Mouse (Mus musculus) MEL (cell line): ENCODE results near the gene Pnp. TPM values are rescaled to one million over a fixed set of nuclear protein-coding genes. Genes with fewer than 3 reads are reported as not detected.

Experiments
- DNase-seq: peaks from one replicate; pipeline ENCODE4 v3.0.0; 2011; ENCODE audit warnings: low read depth, low spot score
- H3K27ac ChIP-seq: 2 replicates; pipeline ENCODE4 v1.5.1; 2012; ENCODE audit warnings: low read depth, mild to moderate bottlenecking, control low read depth, low read length, moderate library complexity; ENCODE audit not compliant: control insufficient read depth
- H3K27me3 ChIP-seq, 2 experiments: fragments of 150-350 bp in 1 of 2; sonication (generic) in 1 of 2; 2 replicates each; pipeline ENCODE4 v1.6.1; 2012; ENCODE audit warnings: low read length in 2 of 2, mild to moderate bottlenecking in 2 of 2, improper control_type of control experiment in 1 of 2, moderate library complexity in 1 of 2; ENCODE audit not compliant: insufficient read depth in 2 of 2, control insufficient read depth in 1 of 2
- H3K36me3 ChIP-seq, 2 experiments: 2 replicates each; pipeline ENCODE4 v1.6.1; 2012 to 2014; ENCODE audit warnings: low read length in 2 of 2, improper control_type of control experiment in 1 of 2, inconsistent platforms in 1 of 2, mild to moderate bottlenecking in 1 of 2; ENCODE audit not compliant: insufficient read depth in 2 of 2, control insufficient read depth in 1 of 2
- H3K4me1 ChIP-seq, 2 experiments: fragments of 150-350 bp in 1 of 2; sonication (generic) in 1 of 2; 2 replicates each; pipeline ENCODE4 v1.6.1; 2012; ENCODE audit warnings: low read length in 2 of 2, improper control_type of control experiment in 1 of 2, mild to moderate bottlenecking in 1 of 2; ENCODE audit not compliant: insufficient read depth in 2 of 2, control insufficient read depth in 1 of 2
- H3K4me3 ChIP-seq, 2 experiments: fragments of 150-350 bp in 1 of 2; sonication (generic) in 1 of 2; 2 replicates each; pipeline ENCODE4 v1.5.1; 2012; ENCODE audit warnings: low read depth in 2 of 2, low read length in 2 of 2, mild to moderate bottlenecking in 2 of 2, moderate library complexity in 2 of 2, control low read depth in 1 of 2, improper control_type of control experiment in 1 of 2; ENCODE audit not compliant: control insufficient read depth in 1 of 2, insufficient read depth in 1 of 2
- H3K79me2 ChIP-seq: 2 replicates; pipeline ENCODE4 v1.6.1; 2012; ENCODE audit warnings: mild to moderate bottlenecking, low read length, moderate library complexity; ENCODE audit not compliant: control insufficient read depth, poor library complexity, insufficient read depth
- H3K9ac ChIP-seq: 2 replicates; pipeline ENCODE4 v1.6.1; 2012; ENCODE audit warnings: low read depth, mild to moderate bottlenecking, control low read depth, low read length, moderate library complexity; ENCODE audit not compliant: control insufficient read depth, poor library complexity, severe bottlenecking
- H3K9me3 ChIP-seq: fragments of 150-350 bp; sonication (generic); replicated peaks from 2 replicates; pipeline ENCODE4 v1.6.1; 2012; ENCODE audit warnings: mild to moderate bottlenecking, low read length, improper control_type of control experiment, moderate library complexity; ENCODE audit not compliant: insufficient read depth
- BHLHE40 ChIP-seq: IDR thresholded peaks from 2 replicates; pipeline ENCODE4 v1.6.1; 2012; ENCODE audit warnings: low read depth, mild to moderate bottlenecking, inconsistent platforms, low read length, improper control_type of control experiment, borderline replicate concordance
- CHD1 ChIP-seq: IDR thresholded peaks from 2 replicates; pipeline ENCODE4 v1.6.1; 2012; ENCODE audit warnings: low read depth, mild to moderate bottlenecking, inconsistent platforms, low read length, improper control_type of control experiment
- CTCF ChIP-seq, 3 experiments: IDR thresholded peaks in 2 of 3; conservative IDR thresholded peaks in 1 of 3; 2 replicates each; pipeline ENCODE4 v1.5.1; 2011 to 2012; ENCODE audit warnings: low read length in 3 of 3, low read depth in 2 of 3, mild to moderate bottlenecking in 2 of 3, improper control_type of control experiment in 1 of 3, inconsistent platforms in 1 of 3, mixed read lengths in 1 of 3, moderate library complexity in 1 of 3; ENCODE audit not compliant: control insufficient read depth in 1 of 3, insufficient read depth in 1 of 3, poor library complexity in 1 of 3, severe bottlenecking in 1 of 3
- EP300 ChIP-seq, 2 experiments: IDR thresholded peaks; 2 replicates each; pipeline ENCODE4 v1.6.1; 2011; ENCODE audit warnings: improper control_type of control experiment in 2 of 2, low read length in 2 of 2, low read depth in 1 of 2, mild to moderate bottlenecking in 1 of 2
- ETS1 ChIP-seq: IDR thresholded peaks from 2 replicates; pipeline ENCODE4 v1.6.1; 2012; ENCODE audit warnings: low read depth, mild to moderate bottlenecking, inconsistent platforms, low read length, improper control_type of control experiment, moderate library complexity
- GABPA ChIP-seq: IDR thresholded peaks from 2 replicates; pipeline ENCODE4 v1.6.1; 2012; ENCODE audit warnings: low read depth, mild to moderate bottlenecking, inconsistent platforms, low read length, improper control_type of control experiment, moderate library complexity
- KAT2A ChIP-seq: conservative IDR thresholded peaks from 2 replicates; pipeline ENCODE4 v1.6.1; 2012; ENCODE audit warnings: low read depth, low read length, improper control_type of control experiment, inconsistent platforms
- MAFK ChIP-seq: IDR thresholded peaks from 2 replicates; pipeline ENCODE4 v1.6.1; 2011; ENCODE audit warnings: low read depth, mild to moderate bottlenecking, low read length, improper control_type of control experiment, borderline replicate concordance
- MAZ ChIP-seq: IDR thresholded peaks from 2 replicates; pipeline ENCODE4 v1.6.1; 2012; ENCODE audit warnings: low read depth, mild to moderate bottlenecking, inconsistent platforms, low read length, improper control_type of control experiment
- MEF2A ChIP-seq: IDR thresholded peaks from 2 replicates; pipeline ENCODE4 v1.6.1; 2014; ENCODE audit warnings: low read depth, mild to moderate bottlenecking, inconsistent platforms, low read length, improper control_type of control experiment; ENCODE audit not compliant: poor library complexity, insufficient replicate concordance, severe bottlenecking; ENCODE audit errors: extremely low read depth
- MXI1 ChIP-seq: IDR thresholded peaks from 2 replicates; pipeline ENCODE4 v1.6.1; 2011; ENCODE audit warnings: mild to moderate bottlenecking, low read depth, low read length, improper control_type of control experiment
- MYC ChIP-seq: IDR thresholded peaks from 2 replicates; pipeline ENCODE4 v1.6.1; 2011; ENCODE audit warnings: low read depth, mild to moderate bottlenecking, low read length, improper control_type of control experiment, moderate library complexity
- NELFE ChIP-seq: IDR thresholded peaks from 2 replicates; pipeline ENCODE4 v1.6.1; 2011; ENCODE audit warnings: low read depth, low read length, improper control_type of control experiment
- NRF1 ChIP-seq: IDR thresholded peaks from 2 replicates; pipeline ENCODE4 v1.6.1; 2014; ENCODE audit warnings: low read depth, mild to moderate bottlenecking, inconsistent platforms, low read length, improper control_type of control experiment, moderate library complexity; ENCODE audit not compliant: poor library complexity, insufficient read depth, severe bottlenecking
- POLR2AphosphoS2 ChIP-seq: IDR thresholded peaks from 2 replicates; pipeline ENCODE4 v1.6.1; 2011; ENCODE audit warnings: low read length, improper control_type of control experiment
- SIN3A ChIP-seq: IDR thresholded peaks from 2 replicates; pipeline ENCODE4 v1.6.1; 2012; ENCODE audit warnings: low read length, improper control_type of control experiment, inconsistent platforms
- SMC3 ChIP-seq: IDR thresholded peaks from 2 replicates; pipeline ENCODE4 v1.6.1; 2011; ENCODE audit warnings: low read depth, low read length, improper control_type of control experiment
- TCF12 ChIP-seq: IDR thresholded peaks from 2 replicates; pipeline ENCODE4 v1.6.1; 2014; ENCODE audit warnings: low read depth, mild to moderate bottlenecking, inconsistent platforms, low read length, improper control_type of control experiment, moderate library complexity
- USF1 ChIP-seq: IDR thresholded peaks from 2 replicates; pipeline ENCODE4 v1.6.1; 2014; ENCODE audit warnings: low read depth, mild to moderate bottlenecking, inconsistent platforms, low read length, improper control_type of control experiment, moderate library complexity
- ZC3H11A ChIP-seq: IDR thresholded peaks from 2 replicates; pipeline ENCODE4 v1.6.1; 2012; ENCODE audit warnings: low read depth, mild to moderate bottlenecking, inconsistent platforms, low read length, improper control_type of control experiment
- ZKSCAN1 ChIP-seq: IDR thresholded peaks from 2 replicates; pipeline ENCODE4 v1.6.1; 2012; ENCODE audit warnings: low read depth, mild to moderate bottlenecking, inconsistent platforms, low read length, improper control_type of control experiment, moderate library complexity
- ZNF384 ChIP-seq: IDR thresholded peaks from 2 replicates; pipeline ENCODE4 v1.6.1; 2012; ENCODE audit warnings: low read depth, mild to moderate bottlenecking, inconsistent platforms, low read length, improper control_type of control experiment
- polyA plus RNA-seq, 2 experiments: library from polyadenylated mRNA; stranded (reverse) in 1 of 2; unstranded in 1 of 2; fragments of >175 nt in 1 of 2; fragments of >200 nt in 1 of 2; gene quantifications; 2 replicates each; pipeline versions ENCODE4 v1.2.1 to v1.2.4; 2012; ENCODE audit warnings: low replicate concordance in 2 of 2, low read depth in 1 of 2; ENCODE audit not compliant: insufficient read length in 2 of 2, insufficient read depth in 1 of 2, missing spikeins in 1 of 2
- total RNA-seq: library from RNA; depleted of rRNA; stranded (reverse); fragments of 300-350 nt; gene quantifications from 2 replicates; pipeline ENCODE4 v1.2.3, GENCODE M21; 2012

Pnp gene
- total and polyA plus RNA-seq, 3 experiments = 36.2 to 302 (median 46.7) TPM

GRCm38 (mm10) chr14:50969041-50969440 is 38.2 kb downstream of the Pnp start:
- Histone ChIP-seq H3K79me2 (no peaks in the 10 kb centered on the region), H3K9me3 (no peaks in the 10 kb centered on the region), H3K27me3 (no peaks in the 10 kb centered on the region), H3K36me3 (no peaks in the 10 kb centered on the region), H3K4me3 (no peak overlapping the region), H3K9ac (no peak overlapping the region), H3K27ac (no peak overlapping the region), H3K4me1 (no peaks in the 10 kb centered on the region)
- no peak for TF ChIP-seq CTCF (IDR thresholded peaks at IDR 0.05 in 2 of 3, conservative IDR thresholded peaks at IDR 0.05 in 1 of 3; ENCODE audit: control insufficient read depth in 1 of 3, insufficient read depth in 1 of 3, low read depth in 2 of 3, low read length in 3 of 3, poor library complexity in 1 of 3, severe bottlenecking in 1 of 3)
- TF ChIP-seq POLR2AphosphoS2 = no peak
- TF ChIP-seq MEF2A = no peak
- TF ChIP-seq TCF12 = no peak
- TF ChIP-seq ZNF384 = no peak
- TF ChIP-seq MAZ = no peak
- no peak for TF ChIP-seq BHLHE40
- no peak for DNase-seq

DNA sequence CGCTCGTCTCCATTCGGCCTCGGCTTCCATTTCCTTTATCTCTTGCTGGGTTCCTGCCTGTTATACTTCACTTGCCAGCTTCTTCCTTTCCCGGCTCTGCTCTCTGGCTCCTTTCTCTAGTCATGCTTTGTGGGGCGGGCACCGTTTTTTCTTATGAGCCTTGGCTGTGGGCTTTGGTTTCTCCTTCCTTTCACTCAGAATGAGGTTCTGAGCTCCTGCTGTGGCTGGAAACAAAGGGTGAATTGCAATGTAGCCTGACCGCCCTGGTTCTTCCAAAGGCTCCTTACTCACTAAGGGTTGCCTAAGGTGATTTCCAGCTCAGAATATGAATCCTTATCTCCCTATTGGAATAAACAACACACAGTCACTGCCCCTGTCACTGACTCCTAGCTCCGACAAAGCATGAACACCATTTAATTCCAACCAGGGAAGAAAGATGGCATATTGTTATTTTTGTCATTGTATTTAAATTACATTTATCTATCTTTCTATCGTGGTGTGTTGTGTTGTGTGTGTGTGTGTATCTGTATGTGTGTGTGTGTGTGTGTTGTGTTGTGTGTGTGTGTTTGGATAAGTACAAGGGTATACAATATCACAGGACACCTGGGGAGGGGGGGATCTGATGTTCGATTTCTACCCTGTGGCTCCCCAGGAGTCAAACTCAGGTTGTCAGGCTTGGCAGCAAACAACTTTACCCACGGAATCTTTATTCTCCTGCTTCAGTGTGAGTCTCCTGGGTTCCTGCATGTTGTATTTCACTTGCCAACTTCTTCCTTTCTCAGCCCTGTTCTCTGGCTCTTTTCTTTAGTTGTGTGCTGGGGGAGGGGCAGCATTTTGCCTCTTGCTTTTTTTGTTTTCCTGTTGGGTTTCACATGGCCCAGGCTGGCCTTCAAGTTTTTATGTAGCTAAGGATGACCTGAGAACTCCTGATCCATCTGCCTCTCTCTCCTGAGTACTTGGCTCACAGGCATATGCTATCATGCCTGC is 39.0 kb downstream of the Pnp start:
- H3K79me2 ChIP-seq = no peaks in the 10 kb centered on the region
- no peak for TF ChIP-seq CHD1
- TF ChIP-seq USF1 = no peak
- TF ChIP-seq NELFE = no peak
- no peak for TF ChIP-seq ZKSCAN1
- no peak for TF ChIP-seq SIN3A
- TF ChIP-seq POLR2AphosphoS2 = no peak
- TF ChIP-seq MAFK = no peak
- TF ChIP-seq ZC3H11A = no peak
- no peak for TF ChIP-seq NRF1
- no peak for TF ChIP-seq ETS1
- no peak for TF ChIP-seq KAT2A
- no peak for TF ChIP-seq EP300 (IDR thresholded peaks at IDR 0.05; ENCODE audit: low read depth in 1 of 2, low read length in 2 of 2)
- no peak for TF ChIP-seq GABPA
- no peak for TF ChIP-seq SMC3
- no peak for TF ChIP-seq MXI1
- TF ChIP-seq MYC = no peak
- no peak for TF ChIP-seq TCF12
- TF ChIP-seq, all 39 proteins: peak for 0
- no peak overlapping the region for H3K9ac ChIP-seq
- no peak for DNase-seq
- no peaks in the 10 kb centered on the region for H3K9me3 ChIP-seq
- no peak overlapping the region for H3K4me3 ChIP-seq
- H3K36me3 ChIP-seq = no peaks in the 10 kb centered on the region
- no peaks in the 10 kb centered on the region for H3K27me3 ChIP-seq
- no peaks in the 10 kb centered on the region for H3K4me1 ChIP-seq
- H3K27ac ChIP-seq = no peak overlapping the region
